Mouse (Mus musculus) cortical plate, adult 2 months (tissue): ENCODE results near the gene Dph5. TPM values are rescaled to one million over a fixed set of nuclear protein-coding genes. Genes with fewer than 3 reads are reported as not detected.

Source experiments
- H3K27ac ChIP-seq: fragments of 200-500 bp; 2 replicates; pipeline ENCODE4 v1.5.1; 2012; ENCODE audit warnings: low read length, control low read depth, inconsistent platforms; ENCODE audit not compliant: insufficient read depth
- H3K4me1 ChIP-seq: fragments of 200-500 bp; 2 replicates; pipeline ENCODE4 v1.6.1; 2011; ENCODE audit warnings: low read length; ENCODE audit not compliant: control insufficient read depth, insufficient read depth
- H3K4me3 ChIP-seq: fragments of 200-500 bp; 2 replicates; pipeline ENCODE4 v1.5.1; 2011; ENCODE audit warnings: mild to moderate bottlenecking, low read length, control low read depth; ENCODE audit not compliant: insufficient read depth
- CTCF ChIP-seq: fragments of 200-500 bp; IDR thresholded peaks from 2 replicates; pipeline ENCODE4 v1.5.1; 2011; ENCODE audit warnings: mild to moderate bottlenecking, control low read depth, low read length; ENCODE audit not compliant: insufficient read depth; ENCODE audit errors: extremely low read depth
- POLR2A ChIP-seq: fragments of 200-500 bp; IDR thresholded peaks from 2 replicates; pipeline ENCODE4 v1.6.1; 2011; ENCODE audit warnings: mild to moderate bottlenecking, low read length, control low read depth; ENCODE audit not compliant: insufficient read depth; ENCODE audit errors: extremely low read depth
- polyA plus RNA-seq: library from polyadenylated mRNA; depleted of rRNA; stranded (reverse); fragments of >200 nt; gene quantifications from 2 replicates; pipeline ENCODE4 v1.2.3, GENCODE M21; 2012; rRNA removed

Dph5 gene
- polyA plus RNA-seq, result 14.2 and 15.0 TPM in 2 replicates

DNA sequence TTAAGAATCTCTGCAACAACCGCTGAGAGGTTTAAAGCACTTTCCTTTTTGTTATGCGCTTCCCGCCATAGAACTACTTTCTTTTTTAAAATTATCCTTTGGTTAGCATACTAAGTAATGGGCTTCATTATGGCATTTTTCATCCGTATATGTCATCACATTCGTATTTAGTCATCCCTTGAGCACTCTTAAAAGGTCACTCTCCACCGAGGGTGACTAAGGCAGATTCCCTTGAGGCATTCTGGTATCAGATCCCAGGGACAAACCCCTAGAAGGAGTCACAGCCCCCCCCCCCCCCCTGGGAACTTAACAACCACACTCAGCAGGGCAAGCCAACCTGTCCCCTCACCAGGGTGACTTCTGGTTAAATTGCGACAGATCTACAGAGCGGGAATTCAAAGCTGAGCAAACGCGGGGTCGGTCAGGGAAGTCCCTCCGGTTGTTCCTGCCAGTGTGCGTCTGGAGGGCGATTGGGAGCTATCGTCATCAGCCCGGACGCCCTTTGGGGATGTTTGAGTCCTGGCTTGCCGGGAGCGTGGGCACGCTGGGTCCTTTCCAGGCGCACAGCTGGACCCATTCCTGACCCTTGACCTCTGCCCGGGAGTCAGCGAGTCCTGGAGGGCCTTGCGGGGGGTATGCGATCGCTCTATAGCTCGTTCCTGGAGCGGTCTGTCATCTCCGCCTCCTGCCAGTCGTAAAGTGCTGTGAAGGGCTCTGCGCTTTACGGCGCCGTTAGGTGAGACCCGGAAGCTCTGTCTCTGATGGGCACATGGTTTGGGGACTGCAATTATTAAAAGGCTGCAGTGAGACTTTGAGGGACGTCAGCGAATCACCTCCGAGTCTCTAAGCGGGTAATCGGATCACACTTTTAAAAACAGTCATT is at the start of gene Dph5:
Dph5 (plus strand) TSS at position 411 of the 883 bp plus-strand sequence.
- TF ChIP-seq POLR2A (peak; percentile 89), CTCF (no peak)

DNA sequence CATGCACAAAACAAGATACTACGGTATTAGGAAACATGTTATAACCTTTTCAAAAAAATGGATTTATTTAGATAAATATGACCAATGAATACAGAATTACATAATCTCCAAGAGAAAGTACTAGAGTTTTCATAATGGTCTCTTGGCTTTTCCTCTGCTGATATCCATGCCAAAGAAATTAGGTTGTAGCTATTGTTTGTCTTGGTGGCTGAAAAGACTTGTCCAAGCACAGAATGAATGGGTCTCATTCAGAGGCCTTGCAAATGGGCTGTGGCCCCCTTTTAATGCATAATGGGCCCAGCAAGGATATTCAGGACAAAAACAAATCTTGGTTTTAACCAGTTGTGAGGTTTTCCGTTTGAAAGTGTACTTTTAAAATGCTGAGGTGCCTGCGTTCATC is 43.1 kb upstream of the Dph5 start:
- Histone ChIP-seq H3K4me1 (peaks cover 3% of the 10 kb centered on the region; the same call in 1 of the 2 replicates), H3K27ac (no peak overlapping the region; the same call in 1 of the 2 replicates), H3K4me3 (no peak overlapping the region)
- TF ChIP-seq POLR2A, result no peak
- no peak for TF ChIP-seq CTCF

More for the DNA sequence above, at the start of gene Dph5:
- Histone ChIP-seq H3K4me1 (peaks cover 2% of the 10 kb centered on the region; the same call in 1 of the 2 replicates), H3K27ac (peak within 1 kb of the TSS; percentile 90), H3K4me3 (peak within 1 kb of the TSS; percentile 94)

DNA sequence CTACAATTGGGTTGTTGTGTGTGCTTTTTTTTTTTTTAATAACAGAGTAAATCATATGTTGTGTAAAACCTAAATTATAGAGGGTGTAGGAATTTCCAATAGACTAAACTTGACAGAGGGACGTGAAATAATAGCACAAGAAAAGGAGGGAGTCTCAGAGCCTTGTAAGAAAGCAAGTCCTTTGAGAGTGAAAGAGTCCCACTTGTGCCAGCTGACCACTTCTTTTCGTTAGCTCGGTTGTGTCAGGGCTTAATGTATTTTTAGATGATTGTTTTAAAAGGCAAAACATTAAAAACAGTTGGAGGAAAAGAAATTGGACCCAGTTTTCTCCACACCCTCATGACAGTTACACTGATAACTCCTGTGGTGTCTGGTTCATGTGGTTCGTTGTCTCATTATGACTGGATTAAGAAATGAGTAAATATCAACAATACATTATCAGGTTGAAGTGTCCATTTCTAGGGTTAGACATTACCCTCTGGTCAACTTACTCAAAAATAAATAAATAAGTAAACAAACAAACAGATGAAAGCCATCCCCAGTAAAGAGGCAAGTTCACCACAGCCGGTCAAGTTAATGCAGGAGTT is 42.5 kb upstream of the Dph5 start:
- peak overlapping the region; percentile 84 for H3K27ac ChIP-seq
- TF ChIP-seq CTCF, result no peak
- no peak for TF ChIP-seq POLR2A
- H3K4me3 ChIP-seq, result no peak overlapping the region
- peaks cover 3% of the 10 kb centered on the region; the same call in 1 of the 2 replicates for H3K4me1 ChIP-seq

DNA sequence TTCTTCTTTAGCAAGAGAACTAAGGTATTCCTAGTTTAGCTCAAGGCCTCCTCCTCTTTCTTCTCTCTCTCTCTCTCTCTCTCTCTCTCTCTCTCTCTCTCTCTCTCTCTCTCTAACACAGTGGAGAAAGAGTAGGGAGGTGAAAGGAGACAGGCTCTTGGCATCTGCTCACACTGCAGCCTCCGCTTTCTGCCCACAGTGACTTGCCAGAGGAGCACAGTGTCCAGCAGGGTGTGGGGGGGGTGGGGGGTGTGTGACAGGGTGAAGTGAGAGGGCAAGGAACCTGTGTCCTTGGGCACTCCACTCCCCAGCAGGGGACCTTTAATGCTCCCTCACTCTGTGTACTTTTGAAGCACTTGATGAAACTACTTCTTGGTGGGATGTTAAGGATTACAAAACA is 41.9 kb upstream of the Dph5 start:
- Histone ChIP-seq H3K27ac (peak overlapping the region; percentile 84), H3K4me3 (no peak overlapping the region), H3K4me1 (peaks cover 3% of the 10 kb centered on the region; the same call in 1 of the 2 replicates)
- TF ChIP-seq CTCF (no peak), POLR2A (no peak)

DNA sequence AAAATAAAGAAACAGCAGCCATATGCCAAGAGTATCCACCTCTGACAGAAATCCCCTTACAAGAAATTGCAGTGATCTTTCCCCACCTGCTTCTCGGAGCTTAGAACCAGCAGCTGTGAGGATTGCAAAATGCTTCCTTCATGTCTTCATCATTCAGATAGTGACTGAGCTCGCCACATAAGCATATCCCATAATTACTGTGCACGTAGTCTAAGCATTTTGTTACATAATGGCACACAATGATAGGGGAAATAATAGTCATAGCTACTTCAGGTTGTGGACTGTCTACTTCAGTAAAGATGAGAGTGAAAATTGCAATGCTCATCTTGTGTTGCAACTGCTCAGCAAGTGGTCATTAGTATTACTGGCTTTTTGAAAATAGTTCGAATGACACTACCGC is 41.5 kb upstream of the Dph5 start:
- Histone ChIP-seq H3K27ac (peak overlapping the region; percentile 84), H3K4me1 (peaks cover 3% of the 10 kb centered on the region; the same call in 1 of the 2 replicates), H3K4me3 (no peak overlapping the region)
- TF ChIP-seq CTCF, result no peak
- no peak for TF ChIP-seq POLR2A

DNA sequence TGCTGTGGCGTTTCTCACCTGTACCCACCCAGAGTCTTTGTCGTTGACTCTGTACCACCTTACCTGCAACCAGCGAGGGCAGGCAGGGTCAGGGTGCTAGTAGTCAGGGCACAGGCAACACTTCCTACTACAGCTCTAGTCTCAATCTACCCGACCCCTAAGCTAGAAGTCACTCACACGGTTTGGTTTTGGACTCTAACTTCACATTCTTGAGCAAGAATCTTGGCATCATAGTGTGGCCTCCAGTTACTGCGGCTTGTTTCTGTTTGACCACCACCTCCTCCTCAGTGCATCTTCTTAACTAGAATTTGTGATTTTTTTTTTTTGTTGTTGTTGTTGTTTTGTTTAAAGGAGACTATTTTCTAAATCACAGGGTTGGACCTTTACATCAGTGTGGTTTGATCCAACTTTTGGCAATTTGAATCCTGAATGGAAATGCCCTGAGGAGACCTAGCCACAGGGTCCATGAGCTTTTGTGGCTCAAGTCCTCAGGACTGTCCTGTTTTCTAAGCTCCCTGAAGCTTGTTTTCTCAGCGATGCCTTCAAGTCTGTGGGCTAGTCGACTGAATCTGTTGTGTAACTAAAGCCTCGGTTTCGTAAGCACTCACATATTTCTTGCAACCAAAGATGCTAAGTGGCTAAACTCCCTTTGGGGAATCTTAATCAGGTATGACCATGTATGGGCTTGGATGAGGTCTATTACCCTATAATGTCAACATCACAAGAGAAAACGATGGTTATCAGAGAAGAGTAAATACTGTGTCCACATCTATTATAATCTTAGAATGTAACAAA is 38.8 kb upstream of the Dph5 start:
- Histone ChIP-seq H3K27ac (no peak overlapping the region), H3K4me1 (peaks cover 3% of the 10 kb centered on the region; the same call in 1 of the 2 replicates), H3K4me3 (no peak overlapping the region)
- TF ChIP-seq POLR2A (no peak), CTCF (no peak)

DNA sequence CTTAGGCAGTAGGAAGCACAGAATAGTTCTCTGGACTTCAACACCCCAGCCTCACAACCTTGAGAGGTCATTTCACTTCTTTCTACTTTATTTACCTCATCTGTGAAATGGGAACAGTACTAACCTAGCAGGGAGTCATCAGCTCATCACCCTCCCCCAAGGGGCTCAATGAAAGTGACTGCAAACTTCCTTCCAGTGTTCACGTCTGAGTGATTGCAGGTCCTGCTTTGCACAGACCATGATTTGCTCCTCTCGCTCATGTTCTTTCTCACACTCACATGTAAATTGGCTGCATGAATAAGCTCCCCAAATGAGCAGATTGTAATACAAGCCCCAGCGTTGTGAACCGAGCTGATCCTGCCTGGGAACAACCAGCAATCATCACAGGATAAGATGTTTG is 36.7 kb upstream of the Dph5 start:
- TF ChIP-seq POLR2A, result no peak
- no peak for TF ChIP-seq CTCF
- Histone ChIP-seq H3K27ac (no peak overlapping the region), H3K4me1 (no peaks in the 10 kb centered on the region), H3K4me3 (no peak overlapping the region)

DNA sequence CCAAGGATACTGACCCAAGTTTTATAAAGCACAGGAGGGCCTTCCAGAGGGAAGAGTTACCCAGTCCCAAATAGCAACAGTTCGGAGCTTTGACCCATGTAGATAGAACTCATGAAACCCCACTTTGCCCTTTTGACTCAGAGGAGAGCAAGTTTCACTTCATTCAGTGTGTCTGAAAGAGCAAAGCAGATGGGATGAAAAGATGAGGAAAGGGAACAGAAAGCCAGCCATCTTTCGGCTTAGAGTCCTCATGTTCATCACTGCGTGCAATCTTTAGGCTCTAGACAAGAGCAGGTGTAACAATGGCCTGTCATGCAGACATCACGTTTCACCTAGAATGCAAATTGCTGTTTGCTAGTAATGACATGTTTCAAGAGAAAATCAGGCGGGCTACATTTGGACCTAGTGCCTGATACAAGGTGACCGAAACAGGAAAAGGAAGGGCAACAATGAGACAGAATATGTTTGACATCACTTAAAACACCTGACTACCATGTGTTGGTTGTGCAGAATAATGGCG is 32.9 kb upstream of the Dph5 start:
- Histone ChIP-seq H3K27ac (peak overlapping the region; percentile 46; the same call in 1 of the 2 replicates), H3K4me1 (no peaks in the 10 kb centered on the region), H3K4me3 (no peak overlapping the region)
- TF ChIP-seq CTCF (no peak), POLR2A (no peak)

DNA sequence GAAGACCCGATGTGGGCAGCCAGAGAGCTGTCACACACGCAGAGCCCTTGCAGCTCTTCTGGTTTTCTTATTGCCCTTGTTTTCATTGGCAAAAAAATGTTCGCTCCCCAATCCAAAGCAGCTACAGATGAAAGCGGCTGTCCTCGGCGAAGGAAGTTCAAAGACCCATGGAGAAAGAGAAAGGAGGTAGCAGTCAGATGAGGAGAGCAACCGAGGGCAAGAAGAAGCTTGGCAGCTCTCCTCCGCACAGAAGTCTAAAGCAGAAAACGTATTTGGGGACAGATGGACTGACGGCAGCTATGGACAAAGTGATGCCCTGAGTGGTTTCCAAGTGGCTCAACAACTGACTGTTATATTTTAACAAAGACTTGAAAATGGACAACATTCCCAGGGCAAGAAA is 32.1 kb upstream of the Dph5 start:
- no peaks in the 10 kb centered on the region for H3K4me1 ChIP-seq
- no peak overlapping the region for H3K27ac ChIP-seq
- no peak overlapping the region for H3K4me3 ChIP-seq
- no peak for TF ChIP-seq POLR2A
- TF ChIP-seq CTCF, result no peak
